Mouse (Mus musculus) cerebellum, adult 2 months (tissue): ENCODE measurements around the gene Sh3gl3.

Experiments used
- CTCF ChIP-seq: fragments of 200-500 bp; IDR thresholded peaks from 2 replicates; pipeline ENCODE4 v1.5.1; 2011; ENCODE audit warnings: low read depth, mild to moderate bottlenecking, control low read depth, low read length, moderate library complexity, borderline replicate concordance; ENCODE audit not compliant: insufficient read depth
- POLR2A ChIP-seq: fragments of 200-500 bp; IDR thresholded peaks from 2 replicates; pipeline ENCODE4 v1.6.1; 2011; ENCODE audit warnings: low read length, control low read depth, borderline replicate concordance; ENCODE audit not compliant: insufficient read depth

DNA sequence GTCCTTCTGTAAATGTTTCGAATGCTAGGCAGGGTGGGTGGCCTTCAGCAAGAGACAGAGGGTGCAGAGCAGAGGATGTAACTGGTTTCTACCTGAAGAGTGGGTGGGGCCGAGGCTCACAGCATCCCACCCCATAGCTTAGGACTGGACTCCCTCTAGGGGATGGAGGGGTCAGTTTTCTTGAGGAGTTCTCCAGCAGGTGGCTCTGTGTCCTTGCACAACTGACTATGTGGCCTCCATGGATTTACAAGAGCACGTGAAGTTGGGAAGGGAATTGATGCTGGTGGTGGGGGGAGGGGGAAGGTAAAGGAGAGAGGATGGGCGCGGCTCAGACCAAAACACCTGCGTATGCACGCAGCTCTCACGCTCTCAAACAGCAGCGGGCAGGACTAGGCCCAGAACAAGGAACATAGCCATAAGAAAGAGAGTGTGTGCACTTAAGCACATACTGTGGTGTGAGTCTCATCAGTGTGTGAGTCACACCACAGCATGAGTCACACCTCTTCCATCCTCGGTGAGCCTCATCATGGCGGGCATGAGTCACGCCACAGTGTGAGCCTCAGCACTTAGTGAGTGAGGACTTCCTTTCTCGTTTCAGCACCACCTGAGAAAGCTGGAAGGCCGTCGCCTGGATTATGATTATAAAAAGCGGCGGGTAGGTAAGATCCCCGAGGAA lies 102.0 kb downstream of the Sh3gl3 start:
- no peak for TF ChIP-seq CTCF
- no peak for TF ChIP-seq POLR2A
